17 mouse cellular contexts compared by ENCODE assay signal in the genomic region with DNA sequence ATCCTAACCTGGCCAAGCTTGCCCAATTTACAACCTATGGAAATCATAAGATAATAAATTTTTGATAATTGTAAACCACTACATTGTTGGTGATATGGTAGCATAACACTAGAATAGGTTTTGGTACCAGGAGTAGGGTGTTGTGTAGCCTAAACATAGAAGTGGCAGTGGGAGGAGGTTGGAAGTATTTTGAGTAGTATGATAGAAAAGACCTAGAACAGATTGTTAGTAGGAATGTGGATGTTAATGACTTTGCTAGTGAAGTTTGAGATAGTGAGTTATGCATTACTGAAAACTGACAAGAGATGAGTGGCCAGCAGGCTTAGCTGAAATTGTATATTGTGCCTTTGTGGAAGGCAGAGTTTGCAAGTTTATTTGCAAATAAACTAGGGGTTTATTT.
"Had no signal": no experiment of that assay in that cellular context is flagged by ENCODE, and none has a peak within 500 bp of the region (broad histone marks: within the 10 kb centered on the region; RNA-seq: fewer than 3 reads in every experiment).

No protein-coding gene starts in this region.

- DNase-seq: left cerebral cortex, postnatal 4 days; liver; liver, embryonic 13.5 days; liver, postnatal 0 days; lung, adult 18-20 months; lung, adult 2 months; lung, embryonic 14.5 days; lung, postnatal 10 days; lung, postnatal 14 days; lung, postnatal 36 days; lung, postnatal 4 days; midbrain, embryonic 14.5 days had no signal

- ATAC-seq: liver, embryonic 12.5 days; liver, postnatal 0 days; lung, postnatal 0 days; midbrain, embryonic 13.5 days; midbrain, embryonic 15.5 days; midbrain, embryonic 16.5 days had no signal
